Mouse (Mus musculus) NIH3T3 (cell line): ENCODE measurements at regions not wholly inside any gene's neighbourhood (a gene's known extent, or its start where the extent isn't known, plus 50 kb on each side); places are given as distances from the start of the nearest gene placed in this dataset.

Experiments
- DNase-seq: peaks from one replicate; pipeline ENCODE4 v3.0.0-alpha.2; 2012; ENCODE audit warnings: low read depth

- no peak for DNase-seq
Measured at GRCm38 (mm10) chr14:103932170-103932569, 88.0 kb upstream of the Ednrb start.

- DNase-seq = no peak
Measured at GRCm38 (mm10) chr14:103929734-103930364, 85.6 kb upstream of the Ednrb start.

GRCm38 (mm10) chr14:103929155-103929729 lies 85.0 kb upstream of the Ednrb start:
- DNase-seq = no peak

GRCm38 (mm10) chr14:103920169-103920568 lies 76.0 kb upstream of the Ednrb start:
- DNase-seq = no peak

- DNase-seq = no peak
Measured at GRCm38 (mm10) chr14:103919380-103919779, 75.2 kb upstream of the Ednrb start.

- DNase-seq = no peak
Measured at GRCm38 (mm10) chr14:103913453-103913852, 69.3 kb upstream of the Ednrb start.

GRCm38 (mm10) chr14:103911707-103912106 lies 67.5 kb upstream of the Ednrb start:
- DNase-seq = no peak

GRCm38 (mm10) chr14:103911280-103911679 lies 67.1 kb upstream of the Ednrb start:
- DNase-seq = no peak

GRCm38 (mm10) chr14:103906417-103907070 lies 62.3 kb upstream of the Ednrb start:
- DNase-seq = no peak

GRCm38 (mm10) chr14:103900817-103901216 lies 56.6 kb upstream of the Ednrb start:
- DNase-seq = no peak

- no peak for DNase-seq
Measured at GRCm38 (mm10) chr14:103899111-103899814, 55.1 kb upstream of the Ednrb start.

- no peak for DNase-seq
Measured at GRCm38 (mm10) chr14:103898689-103899088, 54.5 kb upstream of the Ednrb start.

- DNase-seq = no peak
Measured at GRCm38 (mm10) chr14:103895261-103895660, 51.1 kb upstream of the Ednrb start.
